Mouse (Mus musculus) MEL (cell line): ENCODE data around the gene Sorbs1. TPM values are rescaled to one million over a fixed set of nuclear protein-coding genes. Genes with fewer than 3 reads are reported as not detected.

Experiments
- DNase-seq: peaks from one replicate; pipeline ENCODE4 v3.0.0; 2011; ENCODE audit warnings: low read depth, low spot score
- H3K27ac ChIP-seq: 2 replicates; pipeline ENCODE4 v1.5.1; 2012; ENCODE audit warnings: low read depth, mild to moderate bottlenecking, control low read depth, low read length, moderate library complexity; ENCODE audit not compliant: control insufficient read depth
- H3K27me3 ChIP-seq, 2 experiments: fragments of 150-350 bp in 1 of 2; sonication (generic) in 1 of 2; 2 replicates each; pipeline ENCODE4 v1.6.1; 2012; ENCODE audit warnings: low read length in 2 of 2, mild to moderate bottlenecking in 2 of 2, improper control_type of control experiment in 1 of 2, moderate library complexity in 1 of 2; ENCODE audit not compliant: insufficient read depth in 2 of 2, control insufficient read depth in 1 of 2
- H3K36me3 ChIP-seq, 2 experiments: 2 replicates each; pipeline ENCODE4 v1.6.1; 2012 to 2014; ENCODE audit warnings: low read length in 2 of 2, improper control_type of control experiment in 1 of 2, inconsistent platforms in 1 of 2, mild to moderate bottlenecking in 1 of 2; ENCODE audit not compliant: insufficient read depth in 2 of 2, control insufficient read depth in 1 of 2
- H3K4me1 ChIP-seq, 2 experiments: fragments of 150-350 bp in 1 of 2; sonication (generic) in 1 of 2; 2 replicates each; pipeline ENCODE4 v1.6.1; 2012; ENCODE audit warnings: low read length in 2 of 2, improper control_type of control experiment in 1 of 2, mild to moderate bottlenecking in 1 of 2; ENCODE audit not compliant: insufficient read depth in 2 of 2, control insufficient read depth in 1 of 2
- H3K4me3 ChIP-seq, 2 experiments: fragments of 150-350 bp in 1 of 2; sonication (generic) in 1 of 2; 2 replicates each; pipeline ENCODE4 v1.5.1; 2012; ENCODE audit warnings: low read depth in 2 of 2, low read length in 2 of 2, mild to moderate bottlenecking in 2 of 2, moderate library complexity in 2 of 2, control low read depth in 1 of 2, improper control_type of control experiment in 1 of 2; ENCODE audit not compliant: control insufficient read depth in 1 of 2, insufficient read depth in 1 of 2
- H3K79me2 ChIP-seq: 2 replicates; pipeline ENCODE4 v1.6.1; 2012; ENCODE audit warnings: mild to moderate bottlenecking, low read length, moderate library complexity; ENCODE audit not compliant: control insufficient read depth, poor library complexity, insufficient read depth
- H3K9ac ChIP-seq: 2 replicates; pipeline ENCODE4 v1.6.1; 2012; ENCODE audit warnings: low read depth, mild to moderate bottlenecking, control low read depth, low read length, moderate library complexity; ENCODE audit not compliant: control insufficient read depth, poor library complexity, severe bottlenecking
- H3K9me3 ChIP-seq: fragments of 150-350 bp; sonication (generic); replicated peaks from 2 replicates; pipeline ENCODE4 v1.6.1; 2012; ENCODE audit warnings: mild to moderate bottlenecking, low read length, improper control_type of control experiment, moderate library complexity; ENCODE audit not compliant: insufficient read depth
- CHD1 ChIP-seq: IDR thresholded peaks from 2 replicates; pipeline ENCODE4 v1.6.1; 2012; ENCODE audit warnings: low read depth, mild to moderate bottlenecking, inconsistent platforms, low read length, improper control_type of control experiment
- E2F4 ChIP-seq: IDR thresholded peaks from 2 replicates; pipeline ENCODE4 v1.6.1; 2011; ENCODE audit warnings: low read depth, low read length, improper control_type of control experiment, borderline replicate concordance
- EP300 ChIP-seq, 2 experiments: IDR thresholded peaks; 2 replicates each; pipeline ENCODE4 v1.6.1; 2011; ENCODE audit warnings: improper control_type of control experiment in 2 of 2, low read length in 2 of 2, low read depth in 1 of 2, mild to moderate bottlenecking in 1 of 2
- GATA1 ChIP-seq: IDR thresholded peaks from 2 replicates; pipeline ENCODE4 v1.6.1; 2011; ENCODE audit warnings: low read depth, low read length, improper control_type of control experiment
- MAFK ChIP-seq: IDR thresholded peaks from 2 replicates; pipeline ENCODE4 v1.6.1; 2011; ENCODE audit warnings: low read depth, mild to moderate bottlenecking, low read length, improper control_type of control experiment, borderline replicate concordance
- MAZ ChIP-seq: IDR thresholded peaks from 2 replicates; pipeline ENCODE4 v1.6.1; 2012; ENCODE audit warnings: low read depth, mild to moderate bottlenecking, inconsistent platforms, low read length, improper control_type of control experiment
- MXI1 ChIP-seq: IDR thresholded peaks from 2 replicates; pipeline ENCODE4 v1.6.1; 2011; ENCODE audit warnings: mild to moderate bottlenecking, low read depth, low read length, improper control_type of control experiment
- MYB ChIP-seq: IDR thresholded peaks from 2 replicates; pipeline ENCODE4 v1.6.1; 2011; ENCODE audit warnings: mild to moderate bottlenecking, low read depth, low read length, improper control_type of control experiment
- MYC ChIP-seq: IDR thresholded peaks from 2 replicates; pipeline ENCODE4 v1.6.1; 2011; ENCODE audit warnings: low read depth, mild to moderate bottlenecking, low read length, improper control_type of control experiment, moderate library complexity
- NELFE ChIP-seq: IDR thresholded peaks from 2 replicates; pipeline ENCODE4 v1.6.1; 2011; ENCODE audit warnings: low read depth, low read length, improper control_type of control experiment
- RAD21 ChIP-seq: IDR thresholded peaks from 2 replicates; pipeline ENCODE4 v1.6.1; 2011; ENCODE audit warnings: mild to moderate bottlenecking, low read depth, low read length, improper control_type of control experiment
- SMC3 ChIP-seq: IDR thresholded peaks from 2 replicates; pipeline ENCODE4 v1.6.1; 2011; ENCODE audit warnings: low read depth, low read length, improper control_type of control experiment
- TAL1 ChIP-seq: IDR thresholded peaks from 2 replicates; pipeline ENCODE4 v1.6.1; 2012; ENCODE audit warnings: mild to moderate bottlenecking, inconsistent platforms, low read length, moderate library complexity, mixed read lengths
- ZC3H11A ChIP-seq: IDR thresholded peaks from 2 replicates; pipeline ENCODE4 v1.6.1; 2012; ENCODE audit warnings: low read depth, mild to moderate bottlenecking, inconsistent platforms, low read length, improper control_type of control experiment
- polyA plus RNA-seq, 2 experiments: library from polyadenylated mRNA; stranded (reverse) in 1 of 2; unstranded in 1 of 2; fragments of >175 nt in 1 of 2; fragments of >200 nt in 1 of 2; gene quantifications; 2 replicates each; pipeline versions ENCODE4 v1.2.1 to v1.2.4; 2012; ENCODE audit warnings: low replicate concordance in 2 of 2, low read depth in 1 of 2; ENCODE audit not compliant: insufficient read length in 2 of 2, insufficient read depth in 1 of 2, missing spikeins in 1 of 2
- total RNA-seq: library from RNA; depleted of rRNA; stranded (reverse); fragments of 300-350 nt; gene quantifications from 2 replicates; pipeline ENCODE4 v1.2.3, GENCODE M21; 2012

The Sorbs1 gene
- total and polyA plus RNA-seq, 3 experiments = 1.3 to 5.3 TPM; not detected in 1

DNA sequence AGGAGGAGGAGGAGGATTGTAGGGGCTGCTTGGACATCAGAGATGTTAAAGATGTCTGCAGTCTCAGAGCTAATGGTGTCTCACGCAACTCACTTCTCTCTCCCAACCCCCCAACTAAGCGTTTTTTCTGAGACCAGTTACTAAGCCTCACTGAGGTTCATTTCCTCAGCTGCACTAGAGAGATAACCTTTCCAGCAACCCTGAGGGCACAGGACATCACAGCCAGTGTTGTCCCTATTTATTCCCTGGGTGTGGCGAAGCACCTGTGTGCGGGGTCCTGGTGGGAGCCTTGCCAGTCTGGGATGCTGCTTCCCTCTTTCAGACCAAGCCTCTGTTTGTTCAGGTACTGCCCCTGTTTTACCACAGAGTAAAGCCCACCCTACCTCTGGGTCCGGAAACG is 23.9 kb downstream of the Sorbs1 start:
- Histone ChIP-seq H3K36me3 (no peaks in the 10 kb centered on the region), H3K4me1 (peaks cover 0 to 6% of the 10 kb centered on the region in 2 experiments; a peak in 3 of 4 replicates), H3K9ac (no peak overlapping the region), H3K4me3 (no peak overlapping the region), H3K9me3 (no peaks in the 10 kb centered on the region), H3K79me2 (no peaks in the 10 kb centered on the region), H3K27ac (no peak overlapping the region), H3K27me3 (no peaks in the 10 kb centered on the region)
- no peak for DNase-seq
- TF ChIP-seq NELFE = no peak
- TF ChIP-seq RAD21 = no peak

DNA sequence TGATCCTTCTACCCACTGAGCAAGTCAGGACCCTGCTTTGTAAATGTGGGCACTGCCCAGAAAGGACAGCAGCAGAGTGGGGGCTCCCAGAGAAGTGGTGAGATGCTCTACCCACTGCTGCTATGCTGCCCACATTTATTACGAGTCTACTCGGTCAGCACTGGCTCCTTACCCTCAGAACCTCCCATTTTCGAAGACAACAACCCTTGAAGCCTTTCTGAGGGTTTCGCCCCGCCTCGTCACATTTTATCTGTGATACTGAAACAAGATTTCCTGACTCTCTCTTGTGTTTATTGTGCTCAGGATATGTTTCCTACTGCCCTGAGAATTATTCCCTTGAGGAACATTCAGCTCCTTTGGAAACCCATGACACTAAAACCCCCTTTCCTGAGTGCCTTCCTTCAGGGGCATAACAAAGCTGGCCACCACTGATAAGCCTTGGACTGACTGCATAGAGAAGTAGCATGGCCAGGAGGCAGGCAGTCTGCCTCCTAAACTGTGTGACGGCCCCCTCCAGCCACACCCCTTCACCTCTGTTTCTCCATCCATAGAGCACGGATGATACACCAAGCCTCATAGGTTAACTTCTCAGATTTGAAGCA is 24.6 kb downstream of the Sorbs1 start:
- H3K4me3 ChIP-seq = no peak overlapping the region
- DNase-seq = peak; percentile 22
- peaks cover 0 to 6% of the 10 kb centered on the region in 2 experiments; a peak in 3 of 4 replicates for H3K4me1 ChIP-seq
- H3K79me2 ChIP-seq = no peaks in the 10 kb centered on the region
- H3K9me3 ChIP-seq = no peaks in the 10 kb centered on the region
- TF ChIP-seq MYB (no peak), E2F4 (no peak), TAL1 (peak; percentile 62), MAZ (no peak)
- no peaks in the 10 kb centered on the region for H3K27me3 ChIP-seq
- H3K9ac ChIP-seq = no peak overlapping the region
- H3K27ac ChIP-seq = no peak overlapping the region
- H3K36me3 ChIP-seq = no peaks in the 10 kb centered on the region

DNA sequence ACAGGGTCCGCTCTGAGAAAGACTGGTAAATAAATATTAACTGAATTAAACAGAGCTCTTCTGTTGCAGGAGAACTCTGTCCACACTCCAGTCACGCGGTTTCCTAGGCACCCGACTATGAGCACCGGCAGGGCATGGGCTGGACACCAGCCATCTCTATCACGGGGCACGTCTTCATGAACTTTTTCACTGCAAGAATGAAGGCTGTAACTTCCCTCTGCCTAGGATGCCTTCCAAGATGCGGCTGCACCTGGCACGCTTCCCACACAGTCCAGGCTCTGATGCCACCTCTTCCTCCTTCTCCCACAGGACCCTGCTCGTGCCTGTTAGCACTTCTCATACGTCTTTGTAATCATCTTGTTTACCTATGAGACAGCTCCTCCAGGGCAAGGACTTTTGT is 26.0 kb downstream of the Sorbs1 start:
- no peaks in the 10 kb centered on the region for H3K27me3 ChIP-seq
- peaks cover 0 to 6% of the 10 kb centered on the region in 2 experiments; a peak in 3 of 4 replicates for H3K4me1 ChIP-seq
- H3K36me3 ChIP-seq = no peaks in the 10 kb centered on the region

More for the DNA sequence above, 26.0 kb downstream of the Sorbs1 start:
- TF ChIP-seq ZC3H11A (no peak), MAFK (no peak), MYC (no peak), SMC3 (no peak), EP300 (IDR thresholded peaks at IDR 0.05; ENCODE audit: low read depth in 1 of 2, low read length in 2 of 2) (no peak), GATA1 (no peak), CHD1 (no peak), MAZ (no peak), MXI1 (no peak)
- Histone ChIP-seq H3K27ac (no peak overlapping the region), H3K4me3 (no peak overlapping the region), H3K9me3 (no peaks in the 10 kb centered on the region), H3K9ac (no peak overlapping the region), H3K79me2 (no peaks in the 10 kb centered on the region)
- DNase-seq = no peak
